19 mouse cellular contexts compared by ENCODE assay signal in genomic region chr15:13228125-13228524, GRCm38 (mm10). TPM values are rescaled to one million over a fixed set of nuclear protein-coding genes. Genes with fewer than 3 reads are reported as not detected.
"Had no signal": no experiment of that assay in that cellular context is flagged by ENCODE, and none has a peak within 500 bp of the region (broad histone marks: within the 10 kb centered on the region; RNA-seq: fewer than 3 reads in every experiment).

No protein-coding gene starts in this region.

- H3K27me3 ChIP-seq: liver, embryonic 13.5 days; liver, embryonic 15.5 days; lung, embryonic 15.5 days; megakaryocyte, embryonic 14.5 days; midbrain, embryonic 12.5 days; neural tube, embryonic 13.5 days; stomach, embryonic 15.5 days had no signal

- H3K4me3 ChIP-seq: liver, embryonic 13.5 days; liver, embryonic 15.5 days; lung, embryonic 15.5 days; megakaryocyte, embryonic 14.5 days; midbrain, embryonic 12.5 days; neural tube, embryonic 13.5 days; stomach, embryonic 15.5 days had no signal

- H3K9ac ChIP-seq: liver, embryonic 13.5 days; liver, embryonic 15.5 days; liver, postnatal 0 days; lung, embryonic 15.5 days; midbrain, embryonic 12.5 days; neural tube, embryonic 13.5 days; stomach, embryonic 15.5 days had no signal

- H3K4me1 ChIP-seq: liver, embryonic 13.5 days; liver, embryonic 15.5 days; lung, embryonic 15.5 days; megakaryocyte, embryonic 14.5 days; midbrain, embryonic 12.5 days; neural tube, embryonic 13.5 days; stomach, embryonic 15.5 days had no signal

- H3K36me3 ChIP-seq: liver, embryonic 13.5 days; liver, embryonic 15.5 days; lung, embryonic 15.5 days; midbrain, embryonic 12.5 days; neural tube, embryonic 13.5 days; stomach, embryonic 15.5 days had no signal

- H3K27ac ChIP-seq: liver, embryonic 13.5 days; liver, embryonic 15.5 days; lung, embryonic 15.5 days; macrophage; midbrain, embryonic 12.5 days; neural tube, embryonic 13.5 days; stomach, embryonic 15.5 days; stomach, postnatal 0 days had no signal

- H3K9me3 ChIP-seq: liver, embryonic 15.5 days; lung, embryonic 15.5 days; midbrain, embryonic 12.5 days; neural tube, embryonic 13.5 days; stomach, embryonic 15.5 days had no signal

- ATAC-seq: liver, postnatal 0 days; lung, postnatal 0 days had no signal

- DNase-seq: liver, embryonic 13.5 days; liver, postnatal 0 days; lung, adult 2 months; lung, postnatal 14 days; lung, postnatal 36 days; midbrain, embryonic 14.5 days; right cerebral cortex, postnatal 14 days; thymus, adult 2 months; thymus, postnatal 25 days; thymus, postnatal 4 days had no signal

- H3K4me2 ChIP-seq: liver, embryonic 13.5 days; liver, embryonic 15.5 days; lung, embryonic 15.5 days; midbrain, embryonic 12.5 days; neural tube, embryonic 13.5 days; stomach, embryonic 15.5 days had no signal

RNA-seq across cellular contexts. Expression of gene Cdh6, which starts 54.6 kb away (rescaled TPM):
- polyA plus RNA-seq: macrophage had no signal
